Mouse (Mus musculus) adipose tissue, adult 10 weeks (tissue): ENCODE measurements around the gene Kdm1a. TPM values are rescaled to one million over a fixed set of nuclear protein-coding genes. Genes with fewer than 3 reads are reported as not detected.

ENCODE experiments used
- polyA plus RNA-seq: library from polyadenylated mRNA; stranded (reverse); fragments of 350-450 nt; fragmentation: Illumina TruSeq; extraction: RNeasy Lipid Tissue Mini Kit (QIAGEN cat#74804); gene quantifications from one replicate; pipeline ENCODE4 v1.2.3, GENCODE M21; 2014; ENCODE audit warnings: low read depth, low replicate concordance

Gene Kdm1a
- polyA plus RNA-seq: 41.1 TPM

GRCm38 (mm10) chr4:136602568-136602967 lies at the start of gene Kdm1a:
Gene Kdm1a, minus strand, starts transcription at chr4:136602723.

GRCm38 (mm10) chr4:136622388-136622787 lies 19.9 kb upstream of the Kdm1a start, which contains the start of gene Lactbl1:
Gene Lactbl1, plus strand, starts transcription at chr4:136622621.

GRCm38 (mm10) chr4:136610387-136610856 lies 7.9 kb upstream of the Kdm1a start, which contains the start of gene Tex46:
Gene Tex46, plus strand, starts transcription at chr4:136610437.

Other genes with a start within 250 kb of the Kdm1a start
- not detected for gene Htr1d, start 179.2 kb downstream of the Kdm1a start, polyA plus RNA-seq
- 0.58 TPM for gene 6030445D17Rik, start 140.5 kb downstream of the Kdm1a start, polyA plus RNA-seq
- gene Luzp1, start 133.0 kb downstream of the Kdm1a start, polyA plus RNA-seq: 18.3 TPM
- gene Tex46, start 7.7 kb upstream of the Kdm1a start, polyA plus RNA-seq: 1.3 TPM
- not detected for gene Lactbl1, start 19.9 kb upstream of the Kdm1a start, polyA plus RNA-seq
- 4.3 TPM for gene Ephb2, start 233.3 kb upstream of the Kdm1a start, polyA plus RNA-seq